Mouse (Mus musculus) stomach, postnatal 0 days (tissue): ENCODE results near the gene Cav3. TPM values are rescaled to one million over a fixed set of nuclear protein-coding genes. Genes with fewer than 3 reads are reported as not detected.

Experiments
- ATAC-seq: fragments of 200-750 bp; cut with Nextera tagmentation; 2 replicates; pipeline ENCODE4 v1.8.0; 2017; ENCODE audit not compliant: low FRiP score, low TSS enrichment
- DNase-seq: peaks from one replicate; pipeline ENCODE4 v3.0.0-alpha.2; 2016; ENCODE audit warnings: low spot score
- H3K27ac ChIP-seq: fragments of 300-500 bp; sonication (generic); replicated peaks from 2 replicates; pipeline ENCODE4 v1.5.1; 2014; ENCODE audit warnings: mild to moderate bottlenecking, control low read depth
- H3K27me3 ChIP-seq: fragments of 300-500 bp; sonication (generic); 2 replicates; pipeline ENCODE4 v1.6.1; 2014; ENCODE audit warnings: low read length; ENCODE audit not compliant: control insufficient read depth, insufficient read depth
- H3K36me3 ChIP-seq: fragments of 300-500 bp; sonication (generic); 2 replicates; pipeline ENCODE4 v1.6.1; 2014; ENCODE audit warnings: low read length, mixed read lengths; ENCODE audit not compliant: control insufficient read depth, insufficient read depth
- H3K4me1 ChIP-seq: fragments of 300-500 bp; sonication (generic); replicated peaks from 2 replicates; pipeline ENCODE4 v1.6.1; 2014; ENCODE audit warnings: antibody characterized with exemption; ENCODE audit not compliant: control insufficient read depth, insufficient read depth
- H3K4me2 ChIP-seq: fragments of 300-500 bp; sonication (generic); replicated peaks from 2 replicates; pipeline ENCODE4 v1.6.1; 2014; ENCODE audit warnings: low read depth, mild to moderate bottlenecking, control low read depth, moderate library complexity
- H3K4me3 ChIP-seq: fragments of 300-500 bp; sonication (generic); 2 replicates; pipeline ENCODE4 v1.5.1; 2014; ENCODE audit warnings: low read depth, low read length, control low read depth
- H3K9ac ChIP-seq: fragments of 300-500 bp; sonication (generic); 2 replicates; pipeline ENCODE4 v1.6.1; 2014; ENCODE audit warnings: mild to moderate bottlenecking, low read length, control low read depth, mixed read lengths
- H3K9me3 ChIP-seq: fragments of 300-500 bp; sonication (generic); 2 replicates; pipeline ENCODE4 v1.6.1; 2016; ENCODE audit warnings: low read length; ENCODE audit not compliant: control insufficient read depth
- CTCF ChIP-seq: IDR thresholded peaks from 2 replicates; pipeline ENCODE4 v1.5.1; 2016; ENCODE audit warnings: antibody characterized with exemption, low read depth, mild to moderate bottlenecking, moderate library complexity
- EP300 ChIP-seq: optimal IDR thresholded peaks from 2 replicates; pipeline ENCODE3; 2016; ENCODE audit warnings: antibody characterized with exemption
- WGBS: fragments of 180-500 bp; shearing (Covaris S2); extraction: QIAGEN DNeasy Blood & Tissue Kit; methylation state at CpG from one replicate; pipeline ENCODE4 v1.1.7; 2014; 5-methylcytosine and 5-hydroxymethylcytosine counted together
- polyA plus RNA-seq: library from polyadenylated mRNA; unstranded; fragments of >200 nt; fragmentation: Nextera tagmentation; extraction: Ambion mirVana; gene quantifications from 2 replicates; pipeline ENCODE4 v1.2.1, GENCODE M21; 2015

Cav3 gene
- polyA plus RNA-seq, 1 experiment from 2014 or later = 6.9 TPM

- Histone ChIP-seq H3K27ac (no peak overlapping the region), H3K36me3 (no peaks in the 10 kb centered on the region), H3K4me3 (no peak overlapping the region), H3K4me1 (no peaks in the 10 kb centered on the region), H3K9me3 (no peaks in the 10 kb centered on the region), H3K27me3 (no peaks in the 10 kb centered on the region), H3K4me2 (no peak overlapping the region), H3K9ac (no peak overlapping the region)
- ATAC-seq (no peak), DNase-seq (no peak)
- WGBS = 40% methylated on average over 4 of the region's 4 CpGs
- no peak for TF ChIP-seq CTCF
- TF ChIP-seq EP300 = no peak
Measured at GRCm38 (mm10) chr6:112510346-112510745, 51.0 kb downstream of the Cav3 start.

- Histone ChIP-seq H3K36me3 (no peaks in the 10 kb centered on the region), H3K4me1 (no peaks in the 10 kb centered on the region), H3K9ac (no peak overlapping the region), H3K4me3 (no peak overlapping the region), H3K9me3 (no peaks in the 10 kb centered on the region), H3K27ac (no peak overlapping the region), H3K4me2 (no peak overlapping the region), H3K27me3 (no peaks in the 10 kb centered on the region)
- DNase-seq = no peak
- no peak for ATAC-seq
- WGBS = 90% methylated on average over 6 of the region's 6 CpGs
- no peak for TF ChIP-seq CTCF
- TF ChIP-seq EP300 = no peak
Measured at GRCm38 (mm10) chr6:112514591-112514990, 55.3 kb downstream of the Cav3 start.

- H3K9me3 ChIP-seq = no peaks in the 10 kb centered on the region
- no peaks in the 10 kb centered on the region for H3K36me3 ChIP-seq
- no peaks in the 10 kb centered on the region for H3K4me1 ChIP-seq
- no peak for ATAC-seq
- H3K27me3 ChIP-seq = no peaks in the 10 kb centered on the region
- TF ChIP-seq CTCF = no peak
- TF ChIP-seq EP300 = no peak
- H3K9ac ChIP-seq = no peak overlapping the region
- no peak overlapping the region for H3K27ac ChIP-seq
- DNase-seq = no peak
- H3K4me3 ChIP-seq = no peak overlapping the region
- 16% methylated on average over 1 of the region's 1 CpGs for WGBS
- no peak overlapping the region for H3K4me2 ChIP-seq
Measured at GRCm38 (mm10) chr6:112516496-112516895, 57.2 kb downstream of the Cav3 start.

- Histone ChIP-seq H3K4me3 (no peak overlapping the region), H3K36me3 (no peaks in the 10 kb centered on the region), H3K4me2 (no peak overlapping the region)
Measured at GRCm38 (mm10) chr6:112517572-112517971, 58.3 kb downstream of the Cav3 start.

GRCm38 (mm10) chr6:112517991-112518390 lies 58.7 kb downstream of the Cav3 start:
- TF ChIP-seq CTCF (no peak), EP300 (no peak)
- Histone ChIP-seq H3K27ac (no peak overlapping the region), H3K9me3 (no peaks in the 10 kb centered on the region), H3K9ac (no peak overlapping the region), H3K4me3 (no peak overlapping the region), H3K27me3 (no peaks in the 10 kb centered on the region), H3K36me3 (no peaks in the 10 kb centered on the region), H3K4me1 (no peaks in the 10 kb centered on the region), H3K4me2 (no peak overlapping the region)
- no peak for ATAC-seq
- WGBS = 70% methylated on average over 3 of the region's 3 CpGs
- DNase-seq = no peak

More at GRCm38 (mm10) chr6:112517572-112517971, 58.3 kb downstream of the Cav3 start:
- H3K4me1 ChIP-seq = no peaks in the 10 kb centered on the region
- H3K27me3 ChIP-seq = no peaks in the 10 kb centered on the region
- no peak for ATAC-seq
- no peak for TF ChIP-seq CTCF
- no peak for TF ChIP-seq EP300
- 87% methylated on average over 3 of the region's 3 CpGs for whole genome bisulfite sequencing
- DNase-seq = no peak
- no peaks in the 10 kb centered on the region for H3K9me3 ChIP-seq
- no peak overlapping the region for H3K9ac ChIP-seq
- H3K27ac ChIP-seq = no peak overlapping the region

Other genes with a start within 250 kb of the Cav3 start
- 12.5 and 13.2 TPM in 2 replicates for gene Lmcd1, start 185.7 kb upstream of the Cav3 start, polyA plus RNA-seq
- gene Ssu2, start 71.5 kb upstream of the Cav3 start, polyA plus RNA-seq = 2.6 and 2.7 TPM in 2 replicates
- gene Oxtr, start 30.4 kb downstream of the Cav3 start, polyA plus RNA-seq = 0.65 and 0.81 TPM in 2 replicates
- gene Rad18, start 237.2 kb downstream of the Cav3 start, polyA plus RNA-seq = 10.1 and 12.9 TPM in 2 replicates